Mouse (Mus musculus) heart, embryonic 12.5 days (tissue): ENCODE measurements around the gene Tmprss9. TPM values are rescaled to one million over a fixed set of nuclear protein-coding genes. Genes with fewer than 3 reads are reported as not detected.

Experiments
- ATAC-seq: fragments of 200-750 bp; cut with Nextera tagmentation; 2 replicates; pipeline ENCODE4 v1.8.0; 2017; ENCODE audit warnings: moderate TSS enrichment, moderate library complexity; ENCODE audit not compliant: insufficient number of reproducible peaks, low FRiP score
- H3K27ac ChIP-seq: fragments of 300-500 bp; sonication (generic); 2 replicates; pipeline ENCODE4 v1.5.1; 2016; ENCODE audit warnings: mild to moderate bottlenecking, moderate library complexity; ENCODE audit not compliant: poor library complexity, severe bottlenecking
- H3K27me3 ChIP-seq: fragments of 300-500 bp; sonication (generic); replicated peaks from 2 replicates; pipeline ENCODE4 v1.6.1; 2016; ENCODE audit warnings: mild to moderate bottlenecking, moderate library complexity
- H3K36me3 ChIP-seq: fragments of 300-500 bp; sonication (generic); 2 replicates; pipeline ENCODE4 v1.6.1; 2016; ENCODE audit warnings: mild to moderate bottlenecking, moderate library complexity
- H3K4me1 ChIP-seq: fragments of 300-500 bp; sonication (generic); replicated peaks from 2 replicates; pipeline ENCODE4 v1.6.1; 2016; ENCODE audit warnings: mild to moderate bottlenecking
- H3K4me2 ChIP-seq: fragments of 300-500 bp; sonication (generic); 2 replicates; pipeline ENCODE4 v1.6.1; 2016; ENCODE audit warnings: mild to moderate bottlenecking, moderate library complexity
- H3K4me3 ChIP-seq: fragments of 300-500 bp; sonication (generic); 2 replicates; pipeline ENCODE4 v1.5.1; 2016; ENCODE audit warnings: mild to moderate bottlenecking
- H3K9ac ChIP-seq: fragments of 300-500 bp; sonication (generic); 2 replicates; pipeline ENCODE4 v1.6.1; 2016; ENCODE audit warnings: mild to moderate bottlenecking, moderate library complexity
- H3K9me3 ChIP-seq: fragments of 300-500 bp; sonication (generic); replicated peaks from 2 replicates; pipeline ENCODE4 v1.6.1; 2016; ENCODE audit warnings: mild to moderate bottlenecking, moderate library complexity
- WGBS: fragments of 180-500 bp; shearing (Covaris S2); methylation state at CpG from one replicate; pipeline ENCODE4 v1.1.7; 2016; 5-methylcytosine and 5-hydroxymethylcytosine counted together
- polyA plus RNA-seq: library from polyadenylated mRNA; unstranded; fragments of >200 nt; fragmentation: Nextera tagmentation; extraction: Ambion mirVana; gene quantifications from 2 replicates; pipeline ENCODE4 v1.2.1, GENCODE M21; 2016

The Tmprss9 gene
- polyA plus RNA-seq, 1 experiment from 2014 or later: not detected

DNA sequence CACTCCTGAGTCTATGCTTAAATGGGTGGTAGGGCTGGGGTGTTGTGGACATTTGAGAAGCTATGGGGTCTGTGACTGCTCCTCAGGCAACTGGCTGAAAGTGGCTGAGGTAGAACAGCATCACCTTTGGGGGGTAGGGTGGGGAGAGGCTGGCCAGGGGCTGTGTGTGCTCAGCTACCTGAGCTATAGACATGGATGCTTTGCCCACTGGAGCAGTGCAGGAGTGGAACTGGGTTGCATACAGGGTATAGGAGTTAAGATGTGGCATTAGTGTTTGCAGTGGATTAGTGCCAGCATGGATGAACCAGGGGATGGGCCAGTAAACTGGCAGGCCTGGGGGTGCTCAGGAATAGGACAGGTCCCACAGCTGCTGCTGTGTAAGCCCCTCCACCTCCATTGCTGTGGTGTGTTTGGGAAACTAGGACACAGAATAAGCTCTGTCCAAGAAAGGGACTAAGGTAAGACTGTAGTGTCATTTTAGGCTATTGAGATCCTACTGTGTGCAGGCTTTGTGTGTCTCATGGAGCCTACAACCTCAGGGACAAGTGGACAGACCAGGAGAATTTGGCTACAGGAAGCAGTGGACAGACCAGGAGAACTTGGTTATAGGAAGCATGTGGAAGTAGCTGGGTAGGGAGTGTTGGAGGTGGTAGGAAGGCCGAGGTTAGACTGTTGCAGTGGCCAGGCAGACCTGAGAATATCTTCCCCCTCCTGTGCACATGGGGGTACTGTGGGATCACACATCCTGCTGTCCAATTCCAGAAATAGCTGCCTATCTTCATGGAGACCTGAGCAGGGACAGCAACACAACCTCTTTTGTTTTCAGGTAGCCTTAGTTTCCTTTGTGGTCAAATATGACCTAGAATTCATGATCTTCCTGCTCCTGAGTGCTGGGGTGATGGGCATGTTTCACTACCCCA lies 42.0 kb upstream of the Tmprss9 start:
- no peak overlapping the region for H3K27ac ChIP-seq
- H3K9me3 ChIP-seq: 0 out of 2 replicates have a peak, but pooled peaks cover 5% of the 10 kb centered on the region
- peaks cover 20% of the 10 kb centered on the region for H3K27me3 ChIP-seq
- peaks cover 24% of the 10 kb centered on the region for H3K36me3 ChIP-seq
- no peak for ATAC-seq
- 0 out of 2 replicates have a peak overlapping the region, but pooled peaks have one; percentile 3 for H3K9ac ChIP-seq
- WGBS: 50% methylated on average over 1 of the region's 1 CpGs
- H3K4me2 ChIP-seq: peak overlapping the region; percentile 11; the same call in 1 of the 2 replicates
- no peak overlapping the region for H3K4me3 ChIP-seq
- H3K4me1 ChIP-seq: peaks cover 47% of the 10 kb centered on the region

DNA sequence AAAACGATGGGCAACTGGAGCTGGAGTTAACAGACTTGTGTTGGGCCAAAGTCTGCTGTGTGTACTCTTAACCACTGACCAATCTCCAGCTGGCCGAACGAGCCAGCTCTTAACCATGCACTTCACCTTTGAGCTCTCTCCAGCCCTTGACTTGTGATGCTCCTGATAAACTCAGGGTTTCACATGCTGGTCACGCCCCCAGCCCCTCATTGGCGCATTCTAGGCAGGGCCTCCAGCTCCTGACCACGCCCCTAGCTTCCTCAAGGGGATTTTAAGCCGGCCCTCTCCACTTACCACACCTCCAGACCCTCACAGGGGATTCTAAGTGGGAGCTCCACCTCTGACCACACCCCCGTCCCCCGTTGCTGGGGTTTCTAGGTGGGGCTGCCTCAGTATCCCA lies 40.5 kb upstream of the Tmprss9 start:
- Histone ChIP-seq H3K9ac (no peak overlapping the region), H3K4me2 (0 out of 2 replicates have a peak overlapping the region, but pooled peaks have one; percentile 9), H3K36me3 (peaks cover 24% of the 10 kb centered on the region), H3K27me3 (peaks cover 35% of the 10 kb centered on the region), H3K9me3 (peaks cover 13% of the 10 kb centered on the region; the same call in 1 of the 2 replicates), H3K4me1 (peaks cover 52% of the 10 kb centered on the region), H3K4me3 (no peak overlapping the region), H3K27ac (no peak overlapping the region)
- no peak for ATAC-seq
- WGBS: 7% methylated on average over 9 of the region's 9 CpGs

GRCm38 (mm10) chr10:80832818-80833217 lies 38.8 kb upstream of the Tmprss9 start:
- H3K4me2 ChIP-seq: no peak overlapping the region
- 60% methylated on average over 7 of the region's 7 CpGs for WGBS
- H3K4me1 ChIP-seq: peaks cover 63% of the 10 kb centered on the region
- no peak for ATAC-seq
- peaks cover 13% of the 10 kb centered on the region; the same call in 1 of the 2 replicates for H3K9me3 ChIP-seq
- peaks cover 24% of the 10 kb centered on the region for H3K36me3 ChIP-seq
- peaks cover 50% of the 10 kb centered on the region for H3K27me3 ChIP-seq
- no peak overlapping the region for H3K27ac ChIP-seq
- no peak overlapping the region for H3K4me3 ChIP-seq
- H3K9ac ChIP-seq: no peak overlapping the region

- Histone ChIP-seq H3K27ac (no peak overlapping the region), H3K36me3 (peaks cover 3% of the 10 kb centered on the region; the same call in 1 of the 2 replicates), H3K9ac (no peak overlapping the region), H3K4me2 (no peak overlapping the region), H3K4me3 (peak overlapping the region; percentile 4; the same call in 1 of the 2 replicates), H3K9me3 (peaks cover 13% of the 10 kb centered on the region; the same call in 1 of the 2 replicates), H3K4me1 (peaks cover 46% of the 10 kb centered on the region), H3K27me3 (peaks cover 61% of the 10 kb centered on the region)
- 48% methylated on average over 30 of the region's 30 CpGs for WGBS
- ATAC-seq: no peak
Observed at GRCm38 (mm10) chr10:80835617-80836016, 36.0 kb upstream of the Tmprss9 start.

DNA sequence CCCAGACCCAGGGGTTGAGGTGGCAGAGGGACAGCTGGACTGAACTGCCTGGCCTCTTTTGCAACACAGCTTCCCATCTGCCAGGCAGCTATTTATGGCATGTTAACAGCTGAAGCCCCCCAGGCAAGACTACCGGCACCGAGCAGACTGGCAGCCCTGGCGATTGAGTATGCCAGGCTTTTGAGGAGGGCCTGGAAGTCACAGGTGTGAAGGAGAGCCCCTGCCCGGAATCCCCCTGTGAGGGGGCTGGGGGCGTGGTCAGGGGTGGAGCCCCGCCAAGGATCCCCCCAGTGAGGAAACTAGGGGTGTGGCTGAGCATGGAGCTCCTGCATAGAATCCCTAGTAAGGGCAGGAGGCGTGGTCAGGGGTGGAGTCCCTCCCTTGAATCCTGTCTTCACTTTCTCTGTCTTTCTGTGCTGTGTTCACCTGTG lies 34.7 kb upstream of the Tmprss9 start:
- H3K36me3 ChIP-seq: no peaks in the 10 kb centered on the region
- H3K4me1 ChIP-seq: peaks cover 33% of the 10 kb centered on the region
- no peak overlapping the region for H3K4me2 ChIP-seq
- peaks cover 13% of the 10 kb centered on the region; the same call in 1 of the 2 replicates for H3K9me3 ChIP-seq
- no peak overlapping the region for H3K9ac ChIP-seq
- no peak for ATAC-seq
- WGBS: 42% methylated on average over 7 of the region's 7 CpGs
- no peak overlapping the region for H3K4me3 ChIP-seq
- H3K27me3 ChIP-seq: peaks cover 74% of the 10 kb centered on the region
- no peak overlapping the region for H3K27ac ChIP-seq

DNA sequence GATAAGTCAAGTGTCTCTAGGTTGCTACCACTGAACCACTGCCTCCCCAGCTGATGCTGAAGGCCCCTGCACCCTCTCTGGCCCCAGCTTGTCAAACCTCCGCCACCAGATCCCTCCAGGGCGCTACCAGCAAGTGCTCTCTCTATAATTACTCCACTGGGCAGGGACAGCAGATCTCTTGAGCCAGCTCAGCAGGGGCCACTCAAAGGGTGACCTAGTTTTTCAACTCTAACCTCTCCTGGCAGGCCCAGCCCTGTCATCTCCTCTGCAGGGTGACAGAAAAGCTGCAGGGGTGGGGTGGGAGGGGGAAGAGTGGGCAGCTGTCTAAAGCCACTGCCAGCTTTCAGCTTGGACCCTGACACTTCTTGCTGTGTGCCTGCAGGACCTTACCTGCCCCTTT lies 33.8 kb upstream of the Tmprss9 start:
- 26% methylated on average over 2 of the region's 2 CpGs for WGBS
- Histone ChIP-seq H3K27me3 (peaks cover 81% of the 10 kb centered on the region), H3K4me2 (peak overlapping the region; percentile 8; the same call in 1 of the 2 replicates), H3K9me3 (peaks cover 13% of the 10 kb centered on the region; the same call in 1 of the 2 replicates), H3K4me3 (no peak overlapping the region), H3K27ac (peak overlapping the region; percentile 49), H3K9ac (no peak overlapping the region), H3K36me3 (no peaks in the 10 kb centered on the region), H3K4me1 (peaks cover 30% of the 10 kb centered on the region)
- ATAC-seq: 0 out of 2 replicates have a peak, but pooled peaks have one; percentile 27

DNA sequence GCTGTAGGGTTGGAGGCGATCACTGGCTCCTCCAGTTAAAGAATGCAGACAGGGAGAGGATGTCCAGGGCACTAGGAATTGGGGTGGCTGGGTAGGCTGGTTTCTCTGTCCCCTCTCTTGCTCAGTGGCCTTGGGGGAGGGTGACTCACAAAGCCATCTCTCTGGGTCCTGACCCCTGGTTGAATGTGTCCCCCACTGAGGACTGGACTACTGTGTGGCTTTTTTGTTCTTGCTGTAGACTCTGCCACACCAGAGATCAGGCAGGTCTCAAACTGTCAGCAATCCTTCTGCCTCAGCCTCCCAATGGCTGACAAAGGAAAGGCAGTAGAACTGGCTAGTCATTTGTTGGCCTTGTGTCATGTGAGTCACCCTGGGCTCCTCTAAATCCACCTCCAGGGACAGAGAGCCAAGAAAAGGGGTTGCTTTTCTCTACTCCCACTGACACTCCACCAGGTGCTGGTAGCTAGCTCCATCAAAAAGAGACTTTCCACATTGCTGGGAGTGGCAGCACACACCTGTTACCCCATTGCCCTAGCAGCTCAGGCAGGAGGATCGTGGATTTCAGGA lies 33.2 kb upstream of the Tmprss9 start:
- Histone ChIP-seq H3K4me2 (0 out of 2 replicates have a peak overlapping the region, but pooled peaks have one; percentile 8), H3K9ac (no peak overlapping the region), H3K4me1 (peaks cover 31% of the 10 kb centered on the region), H3K9me3 (peaks cover 13% of the 10 kb centered on the region; the same call in 1 of the 2 replicates), H3K4me3 (no peak overlapping the region), H3K27ac (peak overlapping the region; percentile 49), H3K36me3 (no peaks in the 10 kb centered on the region), H3K27me3 (peaks cover 81% of the 10 kb centered on the region)
- 67% methylated on average over 2 of the region's 2 CpGs for WGBS
- ATAC-seq: no peak

DNA sequence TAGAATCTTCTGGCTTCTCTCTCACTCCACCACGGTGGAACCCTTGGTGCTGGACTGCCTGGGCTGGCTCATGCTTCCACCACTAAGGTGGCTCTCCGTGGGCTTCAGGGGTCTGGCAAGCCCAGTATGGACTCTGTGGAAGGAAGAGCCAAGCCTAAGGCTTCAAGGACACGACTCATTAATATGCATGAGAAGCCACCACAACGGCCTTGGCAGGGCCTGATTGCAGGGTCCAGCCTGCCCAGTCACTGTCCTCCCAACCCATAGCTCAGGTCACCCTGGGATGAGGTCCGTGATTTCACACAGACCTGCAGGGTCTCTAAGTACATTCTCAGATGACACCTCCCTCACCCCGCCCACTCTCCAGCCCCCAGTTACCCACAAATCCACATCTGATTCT lies 31.8 kb upstream of the Tmprss9 start:
- no peak overlapping the region for H3K9ac ChIP-seq
- H3K4me1 ChIP-seq: peaks cover 37% of the 10 kb centered on the region
- peaks cover 81% of the 10 kb centered on the region for H3K27me3 ChIP-seq
- peaks cover 6% of the 10 kb centered on the region; the same call in 1 of the 2 replicates for H3K9me3 ChIP-seq
- H3K27ac ChIP-seq: no peak overlapping the region
- no peaks in the 10 kb centered on the region for H3K36me3 ChIP-seq
- WGBS: 61% methylated on average over 6 of the region's 6 CpGs
- no peak overlapping the region for H3K4me2 ChIP-seq
- no peak overlapping the region for H3K4me3 ChIP-seq
- no peak for ATAC-seq

DNA sequence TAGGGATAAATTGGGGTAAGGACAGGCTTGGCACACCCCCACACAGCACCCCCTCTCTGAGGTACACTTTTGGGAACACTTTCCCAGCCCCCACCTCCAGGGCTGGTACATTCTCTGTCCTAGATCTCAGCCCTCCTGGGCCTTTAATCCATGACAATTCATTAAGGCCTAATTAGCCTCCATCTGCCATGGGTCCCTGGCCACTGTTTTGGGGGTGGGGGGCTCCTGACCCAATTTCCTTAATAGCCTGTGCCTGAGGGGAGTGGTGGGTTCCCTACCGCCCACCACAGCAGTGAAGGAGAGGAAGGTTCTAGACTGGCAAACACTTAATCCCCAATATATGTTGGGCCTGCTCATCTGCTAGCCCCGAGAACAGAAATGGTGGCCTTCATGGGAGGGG lies 30.0 kb upstream of the Tmprss9 start:
- H3K4me3 ChIP-seq: no peak overlapping the region
- no peak for ATAC-seq
- WGBS: 79% methylated on average over 2 of the region's 2 CpGs
- no peaks in the 10 kb centered on the region for H3K36me3 ChIP-seq
- H3K9me3 ChIP-seq: no peaks in the 10 kb centered on the region
- H3K4me2 ChIP-seq: no peak overlapping the region
- H3K27ac ChIP-seq: no peak overlapping the region
- no peak overlapping the region for H3K9ac ChIP-seq
- H3K4me1 ChIP-seq: peaks cover 30% of the 10 kb centered on the region
- peaks cover 80% of the 10 kb centered on the region for H3K27me3 ChIP-seq

DNA sequence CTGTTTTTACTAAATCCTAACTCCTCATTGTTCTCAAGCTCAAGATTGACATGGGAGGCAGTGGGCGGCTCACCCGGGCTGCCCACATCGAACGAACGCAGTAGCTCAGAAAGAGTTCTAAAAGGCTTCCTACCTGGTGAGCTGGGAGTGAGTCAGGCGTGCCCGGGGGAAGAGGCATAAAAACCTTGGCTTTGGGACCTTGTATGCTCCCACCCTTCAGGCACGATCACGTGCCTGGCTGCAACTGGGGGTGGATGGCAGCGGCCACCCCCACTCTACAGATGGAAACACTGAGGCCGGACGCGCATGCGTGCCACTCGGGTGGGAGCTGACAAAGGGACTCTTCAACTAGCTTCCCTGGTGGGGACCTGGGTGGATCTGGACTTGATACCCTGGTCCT lies 29.3 kb upstream of the Tmprss9 start:
- no peak for ATAC-seq
- no peak overlapping the region for H3K4me2 ChIP-seq
- H3K4me3 ChIP-seq: no peak overlapping the region
- no peak overlapping the region for H3K27ac ChIP-seq
- 78% methylated on average over 15 of the region's 15 CpGs for WGBS
- no peak overlapping the region for H3K9ac ChIP-seq
- peaks cover 73% of the 10 kb centered on the region for H3K27me3 ChIP-seq
- H3K4me1 ChIP-seq: peaks cover 23% of the 10 kb centered on the region
- no peaks in the 10 kb centered on the region for H3K9me3 ChIP-seq
- H3K36me3 ChIP-seq: no peaks in the 10 kb centered on the region
